Comparison of ENCODE assay signal across 8 mouse cellular contexts in the genomic region with DNA sequence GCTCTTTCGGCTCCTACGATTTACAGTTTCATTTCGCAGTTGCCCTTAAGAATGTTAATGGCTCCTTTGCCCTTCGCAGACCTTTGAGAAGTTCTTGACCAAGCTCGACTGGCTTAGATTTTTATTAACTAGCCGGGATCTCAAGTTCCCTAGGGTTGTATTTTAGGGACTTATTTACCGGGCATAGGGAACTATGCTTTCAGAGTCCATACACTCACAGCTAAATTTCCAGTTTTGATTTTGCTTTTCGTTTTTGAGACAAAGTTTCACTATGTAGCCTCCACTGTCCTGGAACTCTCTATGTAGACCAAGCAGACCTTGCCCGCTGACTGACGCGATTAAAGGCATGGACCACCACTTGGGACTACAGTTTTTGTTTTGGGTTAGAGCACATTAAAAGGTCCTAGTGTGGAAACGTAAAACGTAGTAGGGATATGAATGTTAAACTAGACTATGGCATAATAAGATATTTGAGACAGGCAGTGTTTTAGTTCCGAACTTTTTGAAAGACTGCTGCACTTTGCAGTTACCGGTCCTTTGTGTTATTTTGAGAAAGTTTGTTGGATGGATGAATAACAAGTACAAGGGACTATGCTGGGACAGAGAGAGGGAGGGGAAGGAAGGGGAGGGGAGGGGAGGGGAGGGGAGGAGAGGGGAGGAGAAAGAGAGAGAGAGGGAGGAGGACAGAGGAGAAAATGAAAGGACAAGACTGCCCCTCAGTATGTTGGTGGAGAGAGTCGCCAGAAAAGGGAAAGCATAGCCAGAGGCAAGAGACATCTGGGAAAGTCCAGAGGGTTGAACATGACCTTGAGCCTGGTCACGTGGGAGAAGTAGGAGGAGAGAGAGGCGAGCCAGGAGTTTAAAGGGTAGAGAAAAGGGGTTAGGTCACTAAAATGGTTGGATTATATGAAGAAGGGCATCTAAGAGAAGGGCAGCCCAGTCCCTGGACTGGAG. TPM values are rescaled to one million over a fixed set of nuclear protein-coding genes. Genes with fewer than 3 reads are reported as not detected.
A peak's percentile ranks its signal among the peaks of the same experiment; 100 is the strongest.
DNase-seq lines count a peak whose midpoint lies in the region; ATAC-seq and TF ChIP-seq lines count a peak whose summit lies in the region.

No protein-coding gene starts in this region.

- no peaks in the 10 kb centered on the region for H3K9me3 ChIP-seq in limb, embryonic 13.5 days
- H3K9me3 ChIP-seq in midbrain, embryonic 16.5 days (replicated peaks; ENCODE audit: control insufficient read depth, low read length, poor library complexity, severe bottlenecking), result no peaks in the 10 kb centered on the region

- peak overlapping the region; percentile 90 for H3K4me2 ChIP-seq in limb, embryonic 13.5 days (replicated peaks)
- peak overlapping the region; percentile 94 for H3K4me2 ChIP-seq in midbrain, embryonic 16.5 days (ENCODE audit: low read length)

- H3K27ac ChIP-seq in embryonic fibroblast, embryonic 13.5 days (ENCODE audit: insufficient read depth, low read length), result peak overlapping the region; percentile 77
- peak overlapping the region; percentile 85 for H3K27ac ChIP-seq in limb, embryonic 13.5 days
- H3K27ac ChIP-seq in midbrain, embryonic 16.5 days (ENCODE audit: low read length), result peak overlapping the region; percentile 82

- H3K36me3 ChIP-seq in limb, embryonic 13.5 days, result no peaks in the 10 kb centered on the region
- no peaks in the 10 kb centered on the region for H3K36me3 ChIP-seq in midbrain, embryonic 16.5 days (ENCODE audit: control insufficient read depth, insufficient read depth, low read length)

- no peak for ATAC-seq in limb, embryonic 13.5 days (ENCODE audit: low FRiP score, low read depth)
- no peak; the same call in 1 of the 2 replicates for ATAC-seq in midbrain, embryonic 16.5 days

- WGBS in limb, embryonic 13.5 days, result 8% methylated on average over 18 of the region's 18 CpGs
- WGBS in midbrain, embryonic 16.5 days, result 10% methylated on average over 18 of the region's 18 CpGs

- peak; percentile 19 for DNase-seq in thymus, postnatal 0 days (ENCODE audit: low spot score)
- no peak for DNase-seq in thymus, postnatal 36 days
- peak; percentile 50 for DNase-seq in heart, postnatal 4 days
- DNase-seq in left cerebral cortex, adult 8-10 months (ENCODE audit: low spot score in 2 of 2), result no peak
- no peak for DNase-seq in spleen, postnatal 4 days (ENCODE audit: low spot score in 2 of 2)

- no peak for TF ChIP-seq CTCF in embryonic fibroblast, embryonic 13.5 days (IDR thresholded peaks at IDR 0.05; ENCODE audit: borderline replicate concordance, insufficient read depth, low read length)

- H3K9ac ChIP-seq in limb, embryonic 13.5 days, result peak overlapping the region; percentile 89
- peak overlapping the region; percentile 84 for H3K9ac ChIP-seq in midbrain, embryonic 16.5 days (ENCODE audit: low read depth, low read length)

- TF ChIP-seq POLR2A in embryonic fibroblast, embryonic 13.5 days (IDR thresholded peaks at IDR 0.05; ENCODE audit: low read depth, low read length), result peak; percentile 56; the same call in 1 of the 2 replicates

- H3K27me3 ChIP-seq in limb, embryonic 13.5 days, result no peaks in the 10 kb centered on the region
- H3K27me3 ChIP-seq in midbrain, embryonic 16.5 days (ENCODE audit: control insufficient read depth, insufficient read depth, low read depth, low read length), result no peaks in the 10 kb centered on the region

- peaks cover 4% of the 10 kb centered on the region for H3K4me1 ChIP-seq in embryonic fibroblast, embryonic 13.5 days (ENCODE audit: control insufficient read depth, insufficient read depth, low read length)
- peaks cover 31% of the 10 kb centered on the region for H3K4me1 ChIP-seq in limb, embryonic 13.5 days
- peaks cover 16% of the 10 kb centered on the region for H3K4me1 ChIP-seq in midbrain, embryonic 16.5 days (ENCODE audit: control insufficient read depth, insufficient read depth, low read length)

- H3K4me3 ChIP-seq in embryonic fibroblast, embryonic 13.5 days (ENCODE audit: insufficient read depth, low read length), result peak overlapping the region; percentile 38
- peak overlapping the region; percentile 84 for H3K4me3 ChIP-seq in limb, embryonic 13.5 days
- peak overlapping the region; percentile 85 for H3K4me3 ChIP-seq in midbrain, embryonic 16.5 days (ENCODE audit: low read depth, low read length)

RNA-seq across cellular contexts. Expression of a gene that starts 0.7 kb away (rescaled TPM):
- polyA plus RNA-seq in thymus, postnatal 0 days (2015; fragmentation: Nextera tagmentation; extraction: Ambion mirVana), result 11.9 and 12.7 TPM in 2 replicates
- 11.8 and 14.1 TPM in 2 replicates for polyA plus RNA-seq in embryonic fibroblast, embryonic 13.5 days (2011; ENCODE audit: insufficient read length, low read depth, missing spikeins)
- total RNA-seq in heart, postnatal 4 days (2021), result 10 to 100 TPM; 34.6 to 36.9 TPM
- polyA plus RNA-seq in limb, embryonic 13.5 days (2015; fragmentation: Nextera tagmentation; extraction: Ambion mirVana), result 16.7 and 17.0 TPM in 2 replicates
- polyA plus RNA-seq in midbrain, embryonic 16.5 days (2015; fragmentation: Nextera tagmentation; extraction: Ambion mirVana), result 5.6 and 6.2 TPM in 2 replicates
- total RNA-seq in left cerebral cortex, adult 8-10 months (2022), result 10 to 100 TPM; 16.3 to 19.9 (median 19.1) TPM

RNA-seq across cellular contexts. Expression of a gene that starts 54.8 kb away (rescaled TPM):
- 0.10 and 0.33 TPM in 2 replicates for polyA plus RNA-seq in thymus, postnatal 0 days (2015; fragmentation: Nextera tagmentation; extraction: Ambion mirVana)
- polyA plus RNA-seq in embryonic fibroblast, embryonic 13.5 days (2011; ENCODE audit: insufficient read length, low read depth, missing spikeins), result 0.47 TPM in 1 of 2 replicates, not detected in the other
- under 1 TPM; 0.36 to 0.50 TPM for total RNA-seq in heart, postnatal 4 days (2021)
- 9.1 and 9.7 TPM in 2 replicates for polyA plus RNA-seq in limb, embryonic 13.5 days (2015; fragmentation: Nextera tagmentation; extraction: Ambion mirVana)
- 32.7 and 38.9 TPM in 2 replicates for polyA plus RNA-seq in midbrain, embryonic 16.5 days (2015; fragmentation: Nextera tagmentation; extraction: Ambion mirVana)
- total RNA-seq in left cerebral cortex, adult 8-10 months (2022), result 1 to 10 TPM; 6.6 to 7.9 (median 7.1) TPM

Comparison
In these comparisons a context has a peak if more than half of its experiments do, and no peak if none do; other contexts are left out.
1. DNase-seq: peak in thymus, postnatal 0 days (single experiment) and heart, postnatal 4 days (single experiment); none in thymus, postnatal 36 days (0 of 2), left cerebral cortex, adult 8-10 months (0 of 2) and spleen, postnatal 4 days (0 of 2).
2. Peak in every context shown above with its lines, with median percentiles within 50 percentile points of each other: H3K27ac ChIP-seq and H3K4me3 ChIP-seq.